Mouse (Mus musculus): ENCODE measurements around the gene Gm49333. TPM values are rescaled to one million over a fixed set of nuclear protein-coding genes. Genes with fewer than 3 reads are reported as not detected.

Gm49333 gene
- polyA plus RNA-seq, 1 experiment from 2014 or later = not detected

- DNase-seq (ENCODE audit: low spot score) (no peak), ATAC-seq (ENCODE audit: low FRiP score, low TSS enrichment) (0 out of 2 replicates have a peak, but pooled peaks have one; percentile 11)
- no peaks in the 10 kb centered on the region; the same call in 1 of the 2 replicates for H3K4me1 ChIP-seq (replicated peaks; ENCODE audit: control insufficient read depth, insufficient read depth)
- H3K9ac ChIP-seq (ENCODE audit: low read length) = no peak overlapping the region
- 7% methylated on average over 48 of the region's 48 CpGs for WGBS
- no peak overlapping the region for H3K27ac ChIP-seq (replicated peaks)
- no peaks in the 10 kb centered on the region for H3K36me3 ChIP-seq (ENCODE audit: control insufficient read depth, insufficient read depth, low read length)
- no peak overlapping the region for H3K4me2 ChIP-seq (replicated peaks; ENCODE audit: low read depth)
- TF ChIP-seq CTCF (IDR thresholded peaks at IDR 0.05; ENCODE audit: low read depth) (no peak), EP300 (optimal IDR thresholded peaks at IDR 0.05) (no peak)
- H3K9me3 ChIP-seq (ENCODE audit: control insufficient read depth, low read length) = no peaks in the 10 kb centered on the region
- H3K4me3 ChIP-seq (ENCODE audit: low read depth, low read length) = 0 out of 2 replicates have a peak overlapping the region, but pooled peaks have one; percentile 6
- H3K27me3 ChIP-seq (ENCODE audit: control insufficient read depth, insufficient read depth, low read length) = peaks cover 5% of the 10 kb centered on the region; the same call in 1 of the 2 replicates
Measured at GRCm38 (mm10) chr16:20591076-20591705, 20.2 kb upstream of the Gm49333 start.

GRCm38 (mm10) chr16:20595060-20595673, 16.2 kb upstream of the Gm49333 start:
- Histone ChIP-seq H3K36me3 (ENCODE audit: control insufficient read depth, insufficient read depth, low read length) (no peaks in the 10 kb centered on the region), H3K27ac (replicated peaks) (no peak overlapping the region), H3K9me3 (ENCODE audit: control insufficient read depth, low read length) (no peaks in the 10 kb centered on the region), H3K27me3 (ENCODE audit: control insufficient read depth, insufficient read depth, low read length) (peaks cover 5% of the 10 kb centered on the region; the same call in 1 of the 2 replicates), H3K4me3 (ENCODE audit: low read depth, low read length) (no peak overlapping the region), H3K4me1 (replicated peaks; ENCODE audit: control insufficient read depth, insufficient read depth) (no peaks in the 10 kb centered on the region; the same call in 1 of the 2 replicates), H3K4me2 (replicated peaks; ENCODE audit: low read depth) (no peak overlapping the region), H3K9ac (ENCODE audit: low read length) (no peak overlapping the region)
- WGBS = 77% methylated on average over 7 of the region's 7 CpGs
- DNase-seq (ENCODE audit: low spot score) (no peak), ATAC-seq (ENCODE audit: low FRiP score, low TSS enrichment) (no peak)
- TF ChIP-seq EP300 (optimal IDR thresholded peaks at IDR 0.05) (no peak), CTCF (IDR thresholded peaks at IDR 0.05; ENCODE audit: low read depth) (no peak)

GRCm38 (mm10) chr16:20595737-20596136, 15.7 kb upstream of the Gm49333 start:
- H3K9me3 ChIP-seq (ENCODE audit: control insufficient read depth, low read length) = no peaks in the 10 kb centered on the region
- H3K36me3 ChIP-seq (ENCODE audit: control insufficient read depth, insufficient read depth, low read length) = no peaks in the 10 kb centered on the region
- no peak for ATAC-seq (ENCODE audit: low FRiP score, low TSS enrichment)
- no peak for DNase-seq (ENCODE audit: low spot score)
- TF ChIP-seq CTCF (IDR thresholded peaks at IDR 0.05; ENCODE audit: low read depth) = no peak
- no peak for TF ChIP-seq EP300 (optimal IDR thresholded peaks at IDR 0.05)
- WGBS = 80% methylated on average over 4 of the region's 4 CpGs
- H3K4me3 ChIP-seq (ENCODE audit: low read depth, low read length) = no peak overlapping the region
- H3K9ac ChIP-seq (ENCODE audit: low read length) = no peak overlapping the region
- H3K27ac ChIP-seq (replicated peaks) = no peak overlapping the region
- H3K4me1 ChIP-seq (replicated peaks; ENCODE audit: control insufficient read depth, insufficient read depth) = no peaks in the 10 kb centered on the region; the same call in 1 of the 2 replicates
- H3K27me3 ChIP-seq (ENCODE audit: control insufficient read depth, insufficient read depth, low read length) = peaks cover 3% of the 10 kb centered on the region; the same call in 1 of the 2 replicates
- H3K4me2 ChIP-seq (replicated peaks; ENCODE audit: low read depth) = no peak overlapping the region

DNA sequence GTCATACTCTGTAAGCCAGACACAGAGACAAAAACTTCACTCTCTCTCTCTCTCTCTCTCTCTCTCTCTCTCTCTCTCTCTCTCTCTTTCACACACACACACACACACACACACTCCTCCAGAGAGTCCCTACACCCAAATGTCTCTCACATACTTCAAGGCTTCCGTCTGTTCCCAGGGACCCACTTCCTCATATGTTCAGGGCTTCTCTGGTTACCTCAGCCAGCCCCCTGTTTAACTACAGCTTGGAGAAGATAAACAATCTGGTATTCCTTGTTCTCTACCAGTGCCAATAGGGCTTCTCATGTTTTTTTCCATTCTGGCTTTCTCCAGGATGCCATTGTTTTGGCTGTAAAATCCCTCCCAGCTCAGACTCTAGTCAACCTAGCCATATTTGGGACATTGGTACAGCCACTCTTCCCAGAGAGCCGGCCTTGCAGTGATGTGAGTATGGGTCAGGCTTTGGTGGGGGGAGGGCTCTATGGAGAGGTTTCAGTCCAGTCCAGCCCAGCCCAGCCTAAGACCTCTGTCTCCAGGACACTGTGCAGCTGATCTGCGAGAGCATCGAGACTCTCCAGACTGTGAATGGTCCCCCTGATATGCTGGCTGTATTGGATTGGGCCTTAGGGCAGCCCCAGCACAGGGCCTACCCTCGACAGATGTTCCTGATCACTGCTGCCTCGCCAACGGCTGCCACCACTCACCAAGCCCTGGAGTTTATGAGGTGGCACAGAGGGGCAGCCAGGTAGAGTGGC, 14.5 kb upstream of the Gm49333 start:
- Histone ChIP-seq H3K4me1 (replicated peaks; ENCODE audit: control insufficient read depth, insufficient read depth) (no peaks in the 10 kb centered on the region), H3K4me2 (replicated peaks; ENCODE audit: low read depth) (no peak overlapping the region), H3K36me3 (ENCODE audit: control insufficient read depth, insufficient read depth, low read length) (no peaks in the 10 kb centered on the region), H3K9me3 (ENCODE audit: control insufficient read depth, low read length) (no peaks in the 10 kb centered on the region), H3K4me3 (ENCODE audit: low read depth, low read length) (no peak overlapping the region), H3K27ac (replicated peaks) (no peak overlapping the region), H3K9ac (ENCODE audit: low read length) (no peak overlapping the region), H3K27me3 (ENCODE audit: control insufficient read depth, insufficient read depth, low read length) (no peaks in the 10 kb centered on the region)
- TF ChIP-seq EP300 (optimal IDR thresholded peaks at IDR 0.05) (no peak), CTCF (IDR thresholded peaks at IDR 0.05; ENCODE audit: low read depth) (no peak)
- 46% methylated on average over 7 of the region's 7 CpGs for whole genome bisulfite sequencing
- ATAC-seq (ENCODE audit: low FRiP score, low TSS enrichment) (peak; percentile 52; the same call in 1 of the 2 replicates), DNase-seq (ENCODE audit: low spot score) (no peak)

DNA sequence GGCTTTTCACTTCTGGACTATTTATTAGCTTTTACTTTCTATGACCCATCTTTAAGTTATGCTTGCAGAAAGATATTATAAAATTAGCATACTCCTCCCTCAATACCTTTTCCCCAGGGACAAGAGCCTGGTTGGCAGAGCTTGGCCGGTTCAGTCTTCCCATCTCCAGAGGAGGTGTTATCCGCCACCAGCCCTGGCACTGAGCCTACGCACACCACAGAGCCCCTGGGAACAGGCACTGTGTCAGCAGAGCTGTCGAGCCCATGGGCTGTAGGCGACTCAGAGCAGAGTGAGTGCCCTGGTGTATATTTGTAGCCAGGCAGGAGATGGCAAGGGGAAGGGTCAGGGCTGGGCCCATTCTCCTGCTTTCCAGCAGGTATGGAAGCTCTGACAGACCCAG, 10.9 kb upstream of the Gm49333 start:
- H3K4me1 ChIP-seq (replicated peaks; ENCODE audit: control insufficient read depth, insufficient read depth) = no peaks in the 10 kb centered on the region
- H3K27me3 ChIP-seq (ENCODE audit: control insufficient read depth, insufficient read depth, low read length) = no peaks in the 10 kb centered on the region
- ATAC-seq (ENCODE audit: low FRiP score, low TSS enrichment) (no peak), DNase-seq (ENCODE audit: low spot score) (no peak)
- peaks cover 4% of the 10 kb centered on the region for H3K36me3 ChIP-seq (ENCODE audit: control insufficient read depth, insufficient read depth, low read length)
- no peak overlapping the region for H3K27ac ChIP-seq (replicated peaks)
- WGBS = 74% methylated on average over 5 of the region's 5 CpGs
- H3K4me3 ChIP-seq (ENCODE audit: low read depth, low read length) = no peak overlapping the region
- no peaks in the 10 kb centered on the region for H3K9me3 ChIP-seq (ENCODE audit: control insufficient read depth, low read length)
- TF ChIP-seq CTCF (IDR thresholded peaks at IDR 0.05; ENCODE audit: low read depth) (no peak), EP300 (optimal IDR thresholded peaks at IDR 0.05) (no peak)
- no peak overlapping the region for H3K9ac ChIP-seq (ENCODE audit: low read length)
- H3K4me2 ChIP-seq (replicated peaks; ENCODE audit: low read depth) = no peak overlapping the region

All from stomach, postnatal 0 days (tissue).